Mouse (Mus musculus) intestine, embryonic 14.5 days (tissue): ENCODE measurements around the gene Csf2rb. TPM values are rescaled to one million over a fixed set of nuclear protein-coding genes. Genes with fewer than 3 reads are reported as not detected.

Experiments
- ATAC-seq: fragments of 200-750 bp; cut with Nextera tagmentation; replicated peaks from 2 replicates; pipeline ENCODE4 v1.8.0; 2017; ENCODE audit warnings: low read depth, moderate number of reproducible peaks, moderate TSS enrichment, moderate library complexity; ENCODE audit not compliant: low FRiP score, low TSS enrichment
- DNase-seq: peaks from one replicate; pipeline ENCODE4 v3.0.0-alpha.2; 2018; ENCODE audit warnings: low spot score
- H3K27ac ChIP-seq: fragments of 300-500 bp; sonication (generic); 2 replicates; pipeline ENCODE4 v1.5.1; 2014; ENCODE audit warnings: low read depth, mild to moderate bottlenecking, control low read depth
- H3K27me3 ChIP-seq: fragments of 300-500 bp; sonication (generic); replicated peaks from 2 replicates; pipeline ENCODE4 v1.6.1; 2014; ENCODE audit warnings: low read length, control low read depth; ENCODE audit not compliant: control insufficient read depth, insufficient read depth
- H3K36me3 ChIP-seq: fragments of 300-500 bp; sonication (generic); 2 replicates; pipeline ENCODE4 v1.6.1; 2014; ENCODE audit warnings: low read length, control low read depth; ENCODE audit not compliant: control insufficient read depth, insufficient read depth
- H3K4me1 ChIP-seq: fragments of 300-500 bp; sonication (generic); replicated peaks from 2 replicates; pipeline ENCODE4 v1.6.1; 2014; ENCODE audit warnings: low read length, control low read depth, mixed read lengths; ENCODE audit not compliant: control insufficient read depth, insufficient read depth
- H3K4me2 ChIP-seq: fragments of 300-500 bp; sonication (generic); 2 replicates; pipeline ENCODE4 v1.6.1; 2014; ENCODE audit warnings: low read length
- H3K4me3 ChIP-seq: fragments of 300-500 bp; sonication (generic); 2 replicates; pipeline ENCODE4 v1.5.1; 2014; ENCODE audit warnings: low read depth, low read length, control low read depth, mixed read lengths
- H3K9ac ChIP-seq: fragments of 300-500 bp; sonication (generic); 2 replicates; pipeline ENCODE4 v1.6.1; 2014; ENCODE audit warnings: mild to moderate bottlenecking, low read length
- H3K9me3 ChIP-seq: fragments of 300-500 bp; sonication (generic); 2 replicates; pipeline ENCODE4 v1.6.1; 2016; ENCODE audit warnings: low read length, control low read depth; ENCODE audit not compliant: control insufficient read depth
- WGBS: fragments of 180-500 bp; shearing (Covaris S2); extraction: QIAGEN DNeasy Blood & Tissue Kit; methylation state at CpG from one replicate; pipeline ENCODE4 v1.1.7; 2014; 5-methylcytosine and 5-hydroxymethylcytosine counted together
- microRNA-seq: library from miRNA; unstranded; fragments of <30 nt; microRNA quantifications from one replicate; pipeline ENCODE4, GENCODE M21; 2016
- polyA plus RNA-seq: library from polyadenylated mRNA; unstranded; fragments of >200 nt; fragmentation: Nextera tagmentation; extraction: Ambion mirVana; gene quantifications from 2 replicates; pipeline ENCODE4 v1.2.1, GENCODE M21; 2014

Gene Csf2rb
- polyA plus RNA-seq, 1 experiment from 2014 or later = 1.4 TPM

- Histone ChIP-seq H3K9me3 (no peaks in the 10 kb centered on the region), H3K36me3 (no peaks in the 10 kb centered on the region), H3K27ac (no peak overlapping the region), H3K9ac (no peak overlapping the region), H3K27me3 (peaks cover 8% of the 10 kb centered on the region; the same call in 1 of the 2 replicates), H3K4me1 (no peaks in the 10 kb centered on the region), H3K4me3 (no peak overlapping the region), H3K4me2 (no peak overlapping the region)
- ATAC-seq (no peak), DNase-seq (no peak)
- WGBS = 79% methylated on average over 3 of the region's 3 CpGs
These were observed 65.3 kb downstream of the Csf2rb start for GRCm38 (mm10) chr15:78390855-78391254.

- H3K27ac ChIP-seq = no peak within 1 kb of the TSS
- ATAC-seq = no peak
These were observed 70.0 kb downstream of the Csf2rb start, which contains the start of gene Tex33 for GRCm38 (mm10) chr15:78395478-78395962. Gene Tex33, minus strand, starts transcription at chr15:78395912.

GRCm38 (mm10) chr15:78401345-78401744 is 75.8 kb downstream of the Csf2rb start:
- no peak overlapping the region for H3K4me2 ChIP-seq
- WGBS = 80% methylated on average over 6 of the region's 6 CpGs
- no peak overlapping the region for H3K27ac ChIP-seq
- no peaks in the 10 kb centered on the region for H3K36me3 ChIP-seq
- ATAC-seq = no peak
- no peak overlapping the region for H3K4me3 ChIP-seq
- H3K4me1 ChIP-seq = 0 out of 2 replicates have a peak, but pooled peaks cover 5% of the 10 kb centered on the region
- no peak for DNase-seq
- 0 out of 2 replicates have a peak, but pooled peaks cover 5% of the 10 kb centered on the region for H3K27me3 ChIP-seq
- no peaks in the 10 kb centered on the region for H3K9me3 ChIP-seq
- H3K9ac ChIP-seq = no peak overlapping the region

More at GRCm38 (mm10) chr15:78395478-78395962, 70.0 kb downstream of the Csf2rb start, which contains the start of gene Tex33:
- Histone ChIP-seq H3K9me3 (no peaks in the 10 kb centered on the region), H3K36me3 (no peaks in the 10 kb centered on the region), H3K9ac (no peak within 1 kb of the TSS), H3K4me2 (no peak within 1 kb of the TSS), H3K4me1 (no peaks in the 10 kb centered on the region), H3K27me3 (peaks cover 5% of the 10 kb centered on the region; the same call in 1 of the 2 replicates), H3K4me3 (no peak within 1 kb of the TSS)
- 85% methylated on average over 8 of the region's 8 CpGs for WGBS
- no peak for DNase-seq

GRCm38 (mm10) chr15:78401921-78402320 is 76.4 kb downstream of the Csf2rb start:
- Histone ChIP-seq H3K9me3 (no peaks in the 10 kb centered on the region), H3K27me3 (0 out of 2 replicates have a peak, but pooled peaks cover 5% of the 10 kb centered on the region), H3K4me2 (no peak overlapping the region), H3K4me1 (peaks cover 6% of the 10 kb centered on the region; the same call in 1 of the 2 replicates), H3K4me3 (no peak overlapping the region), H3K36me3 (no peaks in the 10 kb centered on the region), H3K9ac (no peak overlapping the region), H3K27ac (no peak overlapping the region)
- 65% methylated on average over 4 of the region's 4 CpGs for WGBS
- DNase-seq (no peak), ATAC-seq (no peak)

- Histone ChIP-seq H3K27me3 (0 out of 2 replicates have a peak, but pooled peaks cover 5% of the 10 kb centered on the region), H3K36me3 (no peaks in the 10 kb centered on the region), H3K4me3 (no peak overlapping the region), H3K9me3 (no peaks in the 10 kb centered on the region), H3K9ac (no peak overlapping the region), H3K4me1 (peaks cover 9% of the 10 kb centered on the region; the same call in 1 of the 2 replicates), H3K27ac (no peak overlapping the region), H3K4me2 (no peak overlapping the region)
- DNase-seq = no peak
- 83% methylated on average over 7 of the region's 7 CpGs for WGBS
- no peak for ATAC-seq
These were observed 76.9 kb downstream of the Csf2rb start for GRCm38 (mm10) chr15:78402423-78402822.

- Histone ChIP-seq H3K4me2 (peak overlapping the region; percentile 2; the same call in 1 of the 2 replicates), H3K4me1 (peaks cover 9% of the 10 kb centered on the region; the same call in 1 of the 2 replicates), H3K27me3 (peaks cover 9% of the 10 kb centered on the region), H3K9ac (no peak overlapping the region), H3K4me3 (no peak overlapping the region), H3K27ac (no peak overlapping the region), H3K36me3 (no peaks in the 10 kb centered on the region), H3K9me3 (no peaks in the 10 kb centered on the region)
- DNase-seq = no peak
- 42% methylated on average over 3 of the region's 3 CpGs for WGBS
- ATAC-seq = no peak
These were observed 77.8 kb downstream of the Csf2rb start for GRCm38 (mm10) chr15:78403301-78403741.

Small RNA genes lying within 50 kb of the gene (microRNA-seq; reads per million reads assigned to microRNA genes)
- gene Mir7676-1 (not detected), gene Mir7676-2 (not detected)

Other genes starting within 250 kb of the Csf2rb start
- 0.07 and 0.15 TPM in 2 replicates for gene Cacng2, start 205.7 kb upstream of the Csf2rb start, polyA plus RNA-seq
- 82.9 and 83.3 TPM in 2 replicates for gene Ift27, start 151.6 kb upstream of the Csf2rb start, polyA plus RNA-seq
- gene Pvalb, start 119.4 kb upstream of the Csf2rb start, polyA plus RNA-seq = not detected in 2 replicates
- gene Ncf4, start 81.0 kb upstream of the Csf2rb start, polyA plus RNA-seq = 3.7 and 4.1 TPM in 2 replicates
- 0.15 and 0.22 TPM in 2 replicates for gene Csf2rb2, start 20.0 kb upstream of the Csf2rb start, polyA plus RNA-seq
- not detected in 2 replicates for gene Tex33, start 70.2 kb downstream of the Csf2rb start, polyA plus RNA-seq
- gene Tst, start 80.2 kb downstream of the Csf2rb start, polyA plus RNA-seq = 10.9 and 15.9 TPM in 2 replicates
- gene Mpst, start 80.7 kb downstream of the Csf2rb start, polyA plus RNA-seq = 2.1 and 2.7 TPM in 2 replicates
- 35.0 and 37.7 TPM in 2 replicates for gene Kctd17, start 102.8 kb downstream of the Csf2rb start, polyA plus RNA-seq
- 0.09 TPM in 1 of 2 replicates, not detected in the other for gene Tmprss6, start 142.9 kb downstream of the Csf2rb start, polyA plus RNA-seq
- gene Il2rb, start 169.5 kb downstream of the Csf2rb start, polyA plus RNA-seq = 0.66 and 1.1 TPM in 2 replicates
- 30.1 and 34.9 TPM in 2 replicates for gene C1qtnf6, start 205.7 kb downstream of the Csf2rb start, polyA plus RNA-seq
- 0.22 TPM in 1 of 2 replicates, not detected in the other for gene Sstr3, start 218.9 kb downstream of the Csf2rb start, polyA plus RNA-seq
- 16.7 and 17.5 TPM in 2 replicates for gene Rac2, start 247.0 kb downstream of the Csf2rb start, polyA plus RNA-seq